Mouse (Mus musculus): ENCODE measurements around the gene Eif4e2. TPM values are rescaled to one million over a fixed set of nuclear protein-coding genes. Genes with fewer than 3 reads are reported as not detected.
A peak's percentile ranks its signal among the peaks of the same experiment; 100 is the strongest.

Gene Eif4e2
- polyA plus RNA-seq, 1 experiment = 16.5 TPM

- 24% methylated on average over 28 of the region's 28 CpGs for WGBS
- Histone ChIP-seq H3K4me1 (ENCODE audit: control insufficient read depth, insufficient read depth, insufficient read length, low read length) (no peaks in the 10 kb centered on the region), H3K4me3 (ENCODE audit: low read depth, low read length) (0 out of 2 replicates have a peak overlapping the region, but pooled peaks have one; percentile 13), H3K27me3 (ENCODE audit: control insufficient read depth, insufficient read depth, low read length) (peaks cover 12% of the 10 kb centered on the region; the same call in 1 of the 2 replicates), H3K27ac (ENCODE audit: insufficient read depth, low read depth, low read length) (no peak overlapping the region), H3K36me3 (ENCODE audit: control insufficient read depth, insufficient read depth, low read length) (no peaks in the 10 kb centered on the region)
- TF ChIP-seq CTCF (IDR thresholded peaks at IDR 0.05; ENCODE audit: extremely low read depth, insufficient read length, insufficient replicate concordance, low read depth, low read length) (peak; percentile 76; the same call in 1 of the 2 replicates), POLR2A (IDR thresholded peaks at IDR 0.05; ENCODE audit: low read depth, low read length) (no peak)
Observed at GRCm38 (mm10) chr1:87174006-87174955, 39.4 kb upstream of the Eif4e2 start.

- TF ChIP-seq POLR2A (IDR thresholded peaks at IDR 0.05; ENCODE audit: low read depth, low read length) (no peak), CTCF (IDR thresholded peaks at IDR 0.05; ENCODE audit: extremely low read depth, insufficient read length, insufficient replicate concordance, low read depth, low read length) (no peak)
- Histone ChIP-seq H3K36me3 (ENCODE audit: control insufficient read depth, insufficient read depth, low read length) (no peaks in the 10 kb centered on the region), H3K27me3 (ENCODE audit: control insufficient read depth, insufficient read depth, low read length) (no peaks in the 10 kb centered on the region), H3K27ac (ENCODE audit: insufficient read depth, low read depth, low read length) (no peak overlapping the region), H3K4me3 (ENCODE audit: low read depth, low read length) (no peak overlapping the region), H3K4me1 (ENCODE audit: control insufficient read depth, insufficient read depth, insufficient read length, low read length) (no peaks in the 10 kb centered on the region)
- WGBS = 13% methylated on average over 11 of the region's 11 CpGs
Observed at GRCm38 (mm10) chr1:87175852-87176292, 37.8 kb upstream of the Eif4e2 start.

GRCm38 (mm10) chr1:87180896-87181295 lies 32.8 kb upstream of the Eif4e2 start:
- Histone ChIP-seq H3K27me3 (ENCODE audit: control insufficient read depth, insufficient read depth, low read length) (peaks cover 5% of the 10 kb centered on the region; the same call in 1 of the 2 replicates), H3K36me3 (ENCODE audit: control insufficient read depth, insufficient read depth, low read length) (no peaks in the 10 kb centered on the region), H3K4me3 (ENCODE audit: low read depth, low read length) (no peak overlapping the region), H3K27ac (ENCODE audit: insufficient read depth, low read depth, low read length) (no peak overlapping the region), H3K4me1 (ENCODE audit: control insufficient read depth, insufficient read depth, insufficient read length, low read length) (peaks cover 3% of the 10 kb centered on the region; the same call in 1 of the 2 replicates)
- 46% methylated on average over 5 of the region's 5 CpGs for WGBS
- no peak for TF ChIP-seq CTCF (IDR thresholded peaks at IDR 0.05; ENCODE audit: extremely low read depth, insufficient read length, insufficient replicate concordance, low read depth, low read length)
- no peak for TF ChIP-seq POLR2A (IDR thresholded peaks at IDR 0.05; ENCODE audit: low read depth, low read length)

- Histone ChIP-seq H3K27ac (ENCODE audit: insufficient read depth, low read depth, low read length) (no peak within 1 kb of the TSS), H3K4me1 (ENCODE audit: control insufficient read depth, insufficient read depth, insufficient read length, low read length) (peaks cover 11% of the 10 kb centered on the region; the same call in 1 of the 2 replicates), H3K27me3 (ENCODE audit: control insufficient read depth, insufficient read depth, low read length) (peaks cover 18% of the 10 kb centered on the region), H3K36me3 (ENCODE audit: control insufficient read depth, insufficient read depth, low read length) (no peaks in the 10 kb centered on the region), H3K4me3 (ENCODE audit: low read depth, low read length) (no peak within 1 kb of the TSS)
- TF ChIP-seq POLR2A (IDR thresholded peaks at IDR 0.05; ENCODE audit: low read depth, low read length) (no peak), CTCF (IDR thresholded peaks at IDR 0.05; ENCODE audit: extremely low read depth, insufficient read length, insufficient replicate concordance, low read depth, low read length) (no peak)
- WGBS = 66% methylated on average over 9 of the region's 9 CpGs
Observed at GRCm38 (mm10) chr1:87183013-87183412, 30.7 kb upstream of the Eif4e2 start, which contains the start of gene Prss56. Gene Prss56, plus strand, starts transcription at chr1:87183313.

GRCm38 (mm10) chr1:87183998-87184750 lies 29.5 kb upstream of the Eif4e2 start:
- no peaks in the 10 kb centered on the region for H3K36me3 ChIP-seq (ENCODE audit: control insufficient read depth, insufficient read depth, low read length)
- no peak overlapping the region for H3K4me3 ChIP-seq (ENCODE audit: low read depth, low read length)
- no peak overlapping the region for H3K27ac ChIP-seq (ENCODE audit: insufficient read depth, low read depth, low read length)
- 28% methylated on average over 15 of the region's 15 CpGs for WGBS
- peaks cover 11% of the 10 kb centered on the region; the same call in 1 of the 2 replicates for H3K4me1 ChIP-seq (ENCODE audit: control insufficient read depth, insufficient read depth, insufficient read length, low read length)
- TF ChIP-seq CTCF (IDR thresholded peaks at IDR 0.05; ENCODE audit: extremely low read depth, insufficient read length, insufficient replicate concordance, low read depth, low read length) = no peak
- no peak for TF ChIP-seq POLR2A (IDR thresholded peaks at IDR 0.05; ENCODE audit: low read depth, low read length)
- H3K27me3 ChIP-seq (ENCODE audit: control insufficient read depth, insufficient read depth, low read length) = peaks cover 18% of the 10 kb centered on the region

GRCm38 (mm10) chr1:87184751-87185139 lies 29.0 kb upstream of the Eif4e2 start:
- Histone ChIP-seq H3K36me3 (ENCODE audit: control insufficient read depth, insufficient read depth, low read length) (no peaks in the 10 kb centered on the region), H3K27me3 (ENCODE audit: control insufficient read depth, insufficient read depth, low read length) (peaks cover 18% of the 10 kb centered on the region), H3K27ac (ENCODE audit: insufficient read depth, low read depth, low read length) (no peak overlapping the region), H3K4me1 (ENCODE audit: control insufficient read depth, insufficient read depth, insufficient read length, low read length) (peaks cover 11% of the 10 kb centered on the region; the same call in 1 of the 2 replicates), H3K4me3 (ENCODE audit: low read depth, low read length) (no peak overlapping the region)
- 10% methylated on average over 20 of the region's 20 CpGs for WGBS
- no peak for TF ChIP-seq POLR2A (IDR thresholded peaks at IDR 0.05; ENCODE audit: low read depth, low read length)
- TF ChIP-seq CTCF (IDR thresholded peaks at IDR 0.05; ENCODE audit: extremely low read depth, insufficient read length, insufficient replicate concordance, low read depth, low read length) = peak; percentile 81; the same call in 1 of the 2 replicates
